Mouse (Mus musculus) heart, adult 18-20 months (tissue): ENCODE measurements around the gene Xntrpc. TPM values are rescaled to one million over a fixed set of nuclear protein-coding genes. Genes with fewer than 3 reads are reported as not detected.

Source experiments
- DNase-seq, 2 experiments: peaks; one replicate each; pipeline ENCODE4 v3.0.0; 2021 to 2022; ENCODE audit warnings: mixed read lengths in 1 of 2
- total RNA-seq, 2 experiments: library from RNA; stranded (reverse); gene quantifications; 2 replicates each; pipeline ENCODE4 v1.2.3; 2021

Gene Xntrpc
- total RNA-seq, 2 experiments from 2014 or later: 0.44 to 0.74 TPM

GRCm38 (mm10) chr7:102081784-102082183, 16.3 kb downstream of the Xntrpc start:
- DNase-seq: no peak

GRCm38 (mm10) chr7:102082816-102083215, 17.3 kb downstream of the Xntrpc start, which contains the start of gene Trpc2:
Gene Trpc2 (plus strand): TSS chr7:102083116.
- DNase-seq: no peak

GRCm38 (mm10) chr7:102084041-102084696, 18.7 kb downstream of the Xntrpc start:
- no peak for DNase-seq

- no peak for DNase-seq
Observed at GRCm38 (mm10) chr7:102087336-102087735, 21.8 kb downstream of the Xntrpc start.

- peak; percentile 56 to 67 for DNase-seq
Observed at GRCm38 (mm10) chr7:102099760-102100661, 34.5 kb downstream of the Xntrpc start.

GRCm38 (mm10) chr7:102100868-102101267, 35.4 kb downstream of the Xntrpc start:
- no peak for DNase-seq

GRCm38 (mm10) chr7:102101487-102101886, 36.0 kb downstream of the Xntrpc start, which contains the start of gene Art1:
Gene Art1 (plus strand): TSS chr7:102101743.
- DNase-seq: peak; percentile 71 to 74

- peak in 1 of 2 experiments; percentile 53 for DNase-seq
Observed at GRCm38 (mm10) chr7:102102241-102102640, 36.7 kb downstream of the Xntrpc start.

- peak in 1 of 2 experiments; percentile 31 for DNase-seq
Observed at GRCm38 (mm10) chr7:102102696-102103095, 37.2 kb downstream of the Xntrpc start.

- DNase-seq: no peak
Observed at GRCm38 (mm10) chr7:102103555-102103954, 38.0 kb downstream of the Xntrpc start.

- DNase-seq: peak in 1 of 2 experiments; percentile 34
Observed at GRCm38 (mm10) chr7:102104126-102104525, 38.6 kb downstream of the Xntrpc start.

- DNase-seq: peak; percentile 45 to 61
Observed at GRCm38 (mm10) chr7:102106700-102107141, 41.2 kb downstream of the Xntrpc start.

GRCm38 (mm10) chr7:102108206-102108605, 42.7 kb downstream of the Xntrpc start:
- peak in 1 of 2 experiments; percentile 37 for DNase-seq

GRCm38 (mm10) chr7:102109171-102109570, 43.7 kb downstream of the Xntrpc start, which contains the start of gene Art5:
Gene Art5 (minus strand): TSS chr7:102109489.
- DNase-seq: no peak

GRCm38 (mm10) chr7:102109746-102110145, 44.2 kb downstream of the Xntrpc start:
- DNase-seq: no peak

GRCm38 (mm10) chr7:102113151-102113729, 47.7 kb downstream of the Xntrpc start:
- no peak for DNase-seq

GRCm38 (mm10) chr7:102116579-102117331, 51.2 kb downstream of the Xntrpc start, which contains the start of gene Chrna10:
Gene Chrna10 (minus strand): TSS chr7:102116828.
- DNase-seq: no peak

GRCm38 (mm10) chr7:102117382-102117781, 51.9 kb downstream of the Xntrpc start:
- DNase-seq: no peak

GRCm38 (mm10) chr7:102120326-102120725, 54.8 kb downstream of the Xntrpc start:
- no peak for DNase-seq

- DNase-seq: peak in 1 of 2 experiments; percentile 27
Observed at GRCm38 (mm10) chr7:102132395-102132794, 66.9 kb downstream of the Xntrpc start.

GRCm38 (mm10) chr7:102137464-102137863, 72.0 kb downstream of the Xntrpc start:
- DNase-seq: peak in 1 of 2 experiments; percentile 40

GRCm38 (mm10) chr7:102137898-102138297, 72.4 kb downstream of the Xntrpc start:
- no peak for DNase-seq
